Mouse (Mus musculus): ENCODE results near the gene Nfib.

GRCm38 (mm10) chr4:82692009-82692326 is 13.6 kb downstream of the Nfib start:
- TF ChIP-seq CTCF (IDR thresholded peaks at IDR 0.05; ENCODE audit: low read depth) (no peak), EP300 (IDR thresholded peaks at IDR 0.05; ENCODE audit: low read depth) (no peak)

All from liver, embryonic 14.5 days (tissue).